Mouse (Mus musculus): ENCODE results near the gene Npas1. TPM values are rescaled to one million over a fixed set of nuclear protein-coding genes. Genes with fewer than 3 reads are reported as not detected.
A peak's percentile ranks its signal among the peaks of the same experiment; 100 is the strongest.

Gene Npas1
- polyA plus RNA-seq (2016; fragmentation: Nextera tagmentation; extraction: Ambion mirVana), result 0.71 and 1.2 TPM in 2 replicates

DNA sequence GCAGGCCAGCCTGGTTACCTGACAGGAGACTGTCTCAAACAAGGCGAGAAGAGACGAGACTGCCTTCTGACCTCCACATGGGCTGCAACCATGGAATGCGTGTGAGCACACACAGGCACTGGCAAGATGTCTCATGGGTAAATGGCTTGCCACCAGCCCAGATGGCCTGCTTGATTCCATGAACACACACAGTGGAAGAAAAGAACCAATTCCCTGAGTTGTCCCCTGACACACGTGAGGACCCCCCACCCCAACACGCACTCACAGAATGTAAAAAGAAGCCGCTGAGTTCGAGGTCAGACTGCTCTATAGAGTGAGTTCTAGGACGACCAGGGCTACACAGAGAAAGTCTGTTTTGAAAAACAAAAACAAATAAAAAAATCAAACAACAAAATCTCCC is at the start of gene Npas1:
Gene Npas1, minus strand, starts transcription at position 101 of the 400 bp plus-strand sequence.
- Histone ChIP-seq H3K4me1 (peaks cover 23% of the 10 kb centered on the region), H3K27me3 (ENCODE audit: poor library complexity, severe bottlenecking) (peaks cover 69% of the 10 kb centered on the region), H3K36me3 (replicated peaks) (no peaks in the 10 kb centered on the region), H3K27ac (no peak within 1 kb of the TSS), H3K9me3 (no peaks in the 10 kb centered on the region), H3K4me3 (peak within 1 kb of the TSS; percentile 48)
- DNase-seq (ENCODE audit: extremely low spot score, low spot score), result no peak
- 92% methylated on average over 8 of the region's 8 CpGs for WGBS

DNA sequence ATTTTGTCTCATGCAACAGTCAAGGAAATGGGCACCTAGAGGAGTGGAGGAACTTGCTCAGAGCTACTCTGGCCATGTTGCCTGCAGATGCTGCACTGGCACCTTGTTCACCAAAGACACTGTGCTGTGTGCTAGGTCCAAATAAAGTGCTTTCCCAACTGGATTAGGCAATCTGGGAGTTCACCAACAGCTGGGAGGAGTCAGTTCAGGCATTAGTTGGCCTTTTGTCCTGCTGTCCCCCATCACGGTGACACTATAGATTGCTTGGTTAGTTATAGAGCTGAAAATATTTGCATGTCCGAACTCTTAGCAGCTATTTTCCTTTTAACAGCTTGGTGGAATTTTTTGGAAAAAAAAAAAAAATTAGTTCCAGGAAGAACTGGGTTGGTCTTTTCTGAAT is 48.5 kb upstream of the Npas1 start:
- Histone ChIP-seq H3K9me3 (no peaks in the 10 kb centered on the region), H3K27ac (no peak overlapping the region), H3K4me1 (no peaks in the 10 kb centered on the region), H3K4me3 (no peak overlapping the region), H3K36me3 (replicated peaks) (peaks cover 64% of the 10 kb centered on the region), H3K27me3 (ENCODE audit: poor library complexity, severe bottlenecking) (no peaks in the 10 kb centered on the region)
- WGBS, result 91% methylated on average over 2 of the region's 2 CpGs
- DNase-seq (ENCODE audit: extremely low spot score, low spot score), result no peak

DNA sequence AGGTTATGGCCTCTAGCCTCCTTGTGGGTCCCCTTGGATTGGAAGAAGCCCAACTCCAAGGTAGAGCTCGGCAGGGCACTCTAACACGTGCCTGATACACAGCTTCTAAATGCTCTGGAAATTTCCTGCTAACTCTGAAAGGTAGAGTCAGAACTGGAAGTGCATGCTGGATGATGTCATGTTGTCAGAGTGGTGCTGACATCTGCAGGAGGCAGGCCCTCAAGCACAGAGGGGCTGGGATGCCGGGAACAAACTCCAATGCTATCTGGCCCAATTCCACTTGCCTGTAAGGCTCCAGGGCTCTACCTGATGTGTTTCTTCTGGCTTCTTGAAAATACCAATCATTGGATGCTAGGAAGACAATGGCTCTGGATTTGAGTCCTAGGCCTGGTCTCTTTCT is 47.9 kb upstream of the Npas1 start:
- Histone ChIP-seq H3K27ac (no peak overlapping the region), H3K27me3 (ENCODE audit: poor library complexity, severe bottlenecking) (no peaks in the 10 kb centered on the region), H3K9me3 (no peaks in the 10 kb centered on the region), H3K36me3 (replicated peaks) (peaks cover 65% of the 10 kb centered on the region), H3K4me1 (no peaks in the 10 kb centered on the region), H3K4me3 (no peak overlapping the region)
- WGBS, result 87% methylated on average over 3 of the region's 3 CpGs
- no peak for DNase-seq (ENCODE audit: extremely low spot score, low spot score)

DNA sequence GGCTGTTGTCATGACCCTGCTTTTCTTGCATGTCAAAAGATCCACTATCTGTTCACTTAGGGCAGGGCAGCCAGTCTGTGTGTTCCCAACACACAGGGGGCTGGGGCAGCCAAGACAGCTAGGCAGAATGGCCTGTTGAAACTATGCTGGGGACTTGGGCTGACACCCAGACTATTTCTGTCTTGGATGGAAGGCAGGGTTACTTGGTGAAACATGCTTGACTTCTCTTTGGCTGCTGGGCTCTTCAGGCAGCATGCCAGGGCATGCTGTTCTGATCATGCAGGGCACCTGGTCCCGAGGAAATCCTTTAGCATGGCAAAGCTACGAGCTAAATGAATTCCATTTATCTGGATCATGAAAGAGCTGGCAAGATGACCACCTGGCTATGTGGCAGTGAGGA is 46.8 kb upstream of the Npas1 start:
- Histone ChIP-seq H3K27ac (no peak overlapping the region), H3K9me3 (no peaks in the 10 kb centered on the region), H3K4me1 (no peaks in the 10 kb centered on the region), H3K36me3 (replicated peaks) (peaks cover 62% of the 10 kb centered on the region), H3K27me3 (ENCODE audit: poor library complexity, severe bottlenecking) (no peaks in the 10 kb centered on the region), H3K4me3 (no peak overlapping the region)
- DNase-seq (ENCODE audit: extremely low spot score, low spot score), result no peak
- WGBS, result 92% methylated on average over 2 of the region's 2 CpGs

DNA sequence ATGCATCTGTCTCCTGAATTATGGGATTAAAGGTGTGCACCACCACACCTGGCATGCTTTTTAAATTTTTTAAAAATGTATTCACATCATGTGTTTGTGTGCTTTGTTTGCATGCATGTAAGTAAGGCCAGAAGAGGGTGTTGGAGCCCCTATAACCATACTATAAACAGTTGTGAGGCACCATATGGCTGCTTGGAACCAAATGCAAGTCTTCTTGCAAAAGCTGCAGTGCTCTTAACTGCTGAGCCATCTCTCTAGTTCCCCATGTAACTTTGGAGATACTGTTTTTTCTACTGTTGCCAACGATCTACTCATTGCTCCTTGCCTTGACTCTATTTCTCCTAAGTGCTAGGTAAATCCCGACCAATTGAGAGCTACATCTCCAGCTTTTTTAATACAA is 41.8 kb upstream of the Npas1 start:
- no peak overlapping the region for H3K27ac ChIP-seq
- no peak overlapping the region for H3K4me3 ChIP-seq
- no peaks in the 10 kb centered on the region for H3K4me1 ChIP-seq
- WGBS, result 92% methylated on average over 2 of the region's 2 CpGs
- peaks cover 68% of the 10 kb centered on the region for H3K36me3 ChIP-seq (replicated peaks)
- no peaks in the 10 kb centered on the region for H3K27me3 ChIP-seq (ENCODE audit: poor library complexity, severe bottlenecking)
- DNase-seq (ENCODE audit: extremely low spot score, low spot score), result no peak
- no peaks in the 10 kb centered on the region for H3K9me3 ChIP-seq

DNA sequence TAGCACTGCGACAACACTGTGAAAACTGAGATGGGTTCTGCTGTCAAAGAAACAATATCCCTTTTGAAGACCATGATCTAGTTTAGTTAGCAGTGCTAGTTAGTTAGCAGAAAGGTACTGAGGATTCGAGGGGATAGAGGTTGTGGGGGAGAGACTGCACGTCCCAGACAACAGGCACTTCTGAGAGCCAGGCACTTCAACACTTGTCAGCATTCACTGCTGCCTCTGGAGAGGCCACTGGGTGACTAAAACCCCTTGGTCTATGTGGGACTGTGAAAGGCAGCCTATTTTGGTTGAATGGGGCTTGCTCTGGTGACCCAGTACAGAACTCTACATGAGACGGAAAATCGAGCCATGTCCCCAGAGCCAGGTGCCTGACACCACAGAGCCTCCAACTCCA is 39.7 kb upstream of the Npas1 start:
- H3K9me3 ChIP-seq, result no peaks in the 10 kb centered on the region
- no peak overlapping the region for H3K4me3 ChIP-seq
- no peak overlapping the region for H3K27ac ChIP-seq
- no peak for DNase-seq (ENCODE audit: extremely low spot score, low spot score)
- H3K4me1 ChIP-seq, result no peaks in the 10 kb centered on the region
- 94% methylated on average over 5 of the region's 5 CpGs for WGBS
- H3K36me3 ChIP-seq (replicated peaks), result peaks cover 75% of the 10 kb centered on the region
- no peaks in the 10 kb centered on the region for H3K27me3 ChIP-seq (ENCODE audit: poor library complexity, severe bottlenecking)

DNA sequence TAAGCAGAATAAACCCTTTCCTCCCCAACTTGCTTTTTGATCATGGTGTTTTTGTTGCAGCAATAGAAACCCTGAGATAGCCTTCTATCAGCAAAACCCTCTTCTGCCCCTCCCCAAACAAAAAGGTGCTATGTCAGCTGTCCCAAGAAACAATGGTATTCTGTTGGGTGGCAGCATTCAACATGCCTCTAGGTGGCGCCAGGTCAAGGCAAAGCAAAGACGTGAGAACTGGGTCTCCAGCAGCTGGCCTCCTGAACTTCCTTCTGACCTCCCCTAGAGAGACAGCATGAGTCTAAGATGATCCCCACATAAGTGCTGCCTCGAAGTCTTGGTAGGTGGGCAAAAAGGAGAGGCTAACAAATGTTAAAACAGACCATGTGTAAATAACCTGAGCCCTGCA is 29.8 kb upstream of the Npas1 start:
- peaks cover 97% of the 10 kb centered on the region for H3K36me3 ChIP-seq (replicated peaks)
- 26% methylated on average over 3 of the region's 3 CpGs for WGBS

DNA sequence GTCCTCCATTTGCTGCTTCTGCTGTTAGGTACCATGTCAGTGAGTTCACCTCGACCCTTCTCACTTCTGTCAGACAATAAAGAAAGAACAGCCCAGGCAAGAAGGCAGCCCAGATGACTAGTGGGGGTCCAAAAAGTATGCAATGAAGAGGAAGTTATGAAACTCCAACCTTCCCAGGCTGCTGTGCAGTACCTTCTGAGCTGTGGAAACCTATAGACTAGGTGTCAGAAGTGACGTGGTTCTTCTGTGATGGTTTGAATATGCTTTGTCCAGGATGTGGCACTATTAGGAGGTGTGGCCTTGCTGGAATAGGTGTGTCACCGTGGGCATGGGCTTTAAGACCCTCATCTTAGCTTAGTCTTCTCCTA is 27.7 kb upstream of the Npas1 start:
- no peak for DNase-seq (ENCODE audit: extremely low spot score, low spot score)
- Histone ChIP-seq H3K27ac (no peak overlapping the region), H3K4me1 (no peaks in the 10 kb centered on the region), H3K27me3 (ENCODE audit: poor library complexity, severe bottlenecking) (no peaks in the 10 kb centered on the region), H3K9me3 (no peaks in the 10 kb centered on the region), H3K36me3 (replicated peaks) (peaks cover 96% of the 10 kb centered on the region), H3K4me3 (no peak overlapping the region)
- 91% methylated on average over 3 of the region's 3 CpGs for WGBS

More for the DNA sequence above, 29.8 kb upstream of the Npas1 start:
- H3K9me3 ChIP-seq, result no peaks in the 10 kb centered on the region
- H3K4me1 ChIP-seq, result no peaks in the 10 kb centered on the region
- no peak overlapping the region for H3K4me3 ChIP-seq
- H3K27me3 ChIP-seq (ENCODE audit: poor library complexity, severe bottlenecking), result no peaks in the 10 kb centered on the region
- H3K27ac ChIP-seq, result no peak overlapping the region
- DNase-seq (ENCODE audit: extremely low spot score, low spot score), result peak; percentile 39

DNA sequence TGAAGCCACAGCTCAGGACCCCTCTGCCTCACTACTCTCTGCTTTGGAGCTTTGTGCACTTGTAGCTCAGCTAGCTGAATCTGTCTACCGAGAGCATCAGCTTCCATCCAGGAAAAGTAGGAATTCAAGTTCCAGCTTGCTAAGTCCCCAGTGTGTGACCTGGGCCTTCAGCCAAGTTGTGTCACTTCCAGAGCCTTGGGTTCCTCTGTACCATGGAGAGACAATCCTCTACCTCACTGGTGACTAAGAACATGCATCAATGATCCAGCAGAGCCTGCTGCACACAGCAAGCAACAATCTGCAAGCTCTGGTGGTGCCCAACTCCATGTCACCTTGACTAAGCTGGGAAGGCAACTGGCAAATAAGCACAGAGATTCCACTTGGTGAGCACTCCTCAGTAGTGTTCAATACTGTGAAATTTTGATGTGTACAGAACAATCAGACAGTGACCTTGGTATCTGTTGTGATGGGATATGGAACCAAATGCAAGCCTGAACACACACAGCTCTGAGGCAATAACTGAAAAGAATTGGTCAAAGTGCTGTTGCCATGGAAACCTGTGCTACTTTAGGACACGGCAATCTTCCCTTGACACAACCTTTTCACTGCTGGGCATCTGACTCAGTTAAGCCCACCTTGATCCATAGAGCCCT is 27.2 kb upstream of the Npas1 start:
- 88% methylated on average over 2 of the region's 2 CpGs for WGBS

DNA sequence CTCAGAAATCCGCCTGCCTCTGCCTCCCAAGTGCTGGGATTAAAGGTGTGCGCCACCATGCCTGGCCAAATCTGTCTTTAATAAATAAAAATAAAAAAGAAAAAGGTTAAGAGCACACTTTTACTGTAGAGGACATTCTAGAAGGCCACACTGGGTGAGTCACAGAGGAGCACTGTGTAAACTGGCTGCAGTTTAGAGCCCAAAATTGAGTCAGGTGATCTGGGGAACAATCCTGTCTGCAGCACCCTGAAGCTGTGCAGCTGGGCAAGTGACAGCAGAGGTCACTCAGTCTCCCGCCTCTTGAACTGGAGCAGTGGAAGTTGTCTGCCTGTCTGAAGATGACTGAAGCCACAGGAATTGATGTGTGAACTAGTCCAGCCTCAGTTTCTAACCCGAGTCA is 24.0 kb upstream of the Npas1 start:
- Histone ChIP-seq H3K9me3 (no peaks in the 10 kb centered on the region), H3K27me3 (ENCODE audit: poor library complexity, severe bottlenecking) (no peaks in the 10 kb centered on the region), H3K27ac (no peak overlapping the region), H3K36me3 (replicated peaks) (peaks cover 94% of the 10 kb centered on the region), H3K4me1 (no peaks in the 10 kb centered on the region), H3K4me3 (no peak overlapping the region)
- no peak for DNase-seq (ENCODE audit: extremely low spot score, low spot score)
- 91% methylated on average over 4 of the region's 4 CpGs for WGBS

More for the DNA sequence above, 27.2 kb upstream of the Npas1 start:
- Histone ChIP-seq H3K27me3 (ENCODE audit: poor library complexity, severe bottlenecking) (no peaks in the 10 kb centered on the region), H3K36me3 (replicated peaks) (peaks cover 95% of the 10 kb centered on the region), H3K9me3 (no peaks in the 10 kb centered on the region), H3K4me1 (no peaks in the 10 kb centered on the region), H3K4me3 (no peak overlapping the region), H3K27ac (no peak overlapping the region)
- no peak for DNase-seq (ENCODE audit: extremely low spot score, low spot score)

DNA sequence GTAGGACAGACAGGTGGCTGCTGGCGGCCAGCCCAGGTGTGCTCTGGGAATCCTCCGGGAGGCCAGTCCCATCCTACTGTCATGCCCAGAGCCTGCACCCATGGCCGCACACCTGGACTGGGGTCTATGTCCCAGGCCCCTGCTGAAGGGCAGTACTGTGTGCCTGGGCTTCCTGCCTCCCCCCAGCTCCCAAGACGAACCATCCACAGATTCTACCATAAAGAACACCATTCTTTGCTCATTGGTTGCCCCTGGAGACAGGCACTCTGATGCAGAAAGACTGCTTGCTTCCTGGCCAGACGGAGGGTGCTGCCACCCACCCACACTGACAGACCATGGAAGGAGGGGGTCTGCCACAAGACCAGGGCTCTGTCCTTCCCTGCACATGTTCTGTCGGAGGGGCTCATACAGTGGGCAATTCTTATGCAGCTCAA is 22.2 kb upstream of the Npas1 start:
- no peak overlapping the region for H3K4me3 ChIP-seq
- WGBS, result 93% methylated on average over 6 of the region's 6 CpGs
- peaks cover 91% of the 10 kb centered on the region for H3K36me3 ChIP-seq (replicated peaks)

DNA sequence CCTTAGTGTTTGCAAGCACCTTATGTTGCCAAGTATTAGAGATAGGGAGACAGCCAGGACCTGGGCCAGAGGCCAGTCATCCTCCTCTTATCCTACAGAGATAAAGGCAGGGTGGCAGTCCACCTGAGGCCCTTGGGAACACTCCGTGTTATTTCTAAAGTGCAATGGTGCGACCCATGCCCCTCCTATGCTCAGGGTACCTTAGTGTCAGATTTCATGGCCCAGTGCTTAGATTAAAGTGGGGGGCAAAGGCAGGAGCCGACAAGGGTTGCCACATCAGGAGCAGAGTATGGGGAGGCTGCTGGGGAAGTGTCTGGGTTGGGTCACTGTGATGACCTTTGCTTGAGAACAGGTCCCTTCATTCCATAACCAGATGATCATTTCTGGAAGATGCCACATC is 18.7 kb upstream of the Npas1 start:
- Histone ChIP-seq H3K27ac (no peak overlapping the region), H3K4me1 (no peaks in the 10 kb centered on the region), H3K9me3 (no peaks in the 10 kb centered on the region), H3K27me3 (ENCODE audit: poor library complexity, severe bottlenecking) (no peaks in the 10 kb centered on the region), H3K36me3 (replicated peaks) (peaks cover 57% of the 10 kb centered on the region), H3K4me3 (no peak overlapping the region)
- DNase-seq (ENCODE audit: extremely low spot score, low spot score), result no peak
- WGBS, result 91% methylated on average over 3 of the region's 3 CpGs

More for the DNA sequence above, 22.2 kb upstream of the Npas1 start:
- Histone ChIP-seq H3K9me3 (no peaks in the 10 kb centered on the region), H3K27ac (no peak overlapping the region), H3K27me3 (ENCODE audit: poor library complexity, severe bottlenecking) (no peaks in the 10 kb centered on the region), H3K4me1 (no peaks in the 10 kb centered on the region)
- DNase-seq (ENCODE audit: extremely low spot score, low spot score), result no peak

DNA sequence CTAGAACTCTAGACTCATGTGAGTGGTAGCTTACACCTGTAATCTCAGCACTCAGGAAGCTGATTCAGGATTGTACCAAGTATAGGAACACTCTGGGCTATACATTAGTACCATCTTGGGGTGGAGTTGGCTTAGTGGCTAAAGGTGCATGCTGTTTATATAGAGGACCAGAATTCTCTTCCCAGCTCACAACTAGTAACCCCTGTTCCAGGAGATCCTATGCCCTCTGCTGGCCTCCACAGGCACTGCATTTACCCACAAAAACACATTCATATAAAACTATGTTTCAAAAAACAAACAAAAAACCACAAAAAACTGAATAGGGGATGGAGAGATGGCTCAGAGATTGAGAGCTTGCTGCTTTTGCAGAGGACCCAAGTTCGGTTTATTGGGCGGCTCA is 15.8 kb upstream of the Npas1 start:
- DNase-seq (ENCODE audit: extremely low spot score, low spot score), result peak; percentile 41
- H3K4me3 ChIP-seq, result no peak overlapping the region
- no peaks in the 10 kb centered on the region for H3K27me3 ChIP-seq (ENCODE audit: poor library complexity, severe bottlenecking)
- WGBS, result 35% methylated on average over 2 of the region's 2 CpGs
- H3K36me3 ChIP-seq (replicated peaks), result peaks cover 34% of the 10 kb centered on the region
- H3K27ac ChIP-seq, result no peak overlapping the region
- no peaks in the 10 kb centered on the region for H3K9me3 ChIP-seq
- no peaks in the 10 kb centered on the region for H3K4me1 ChIP-seq

DNA sequence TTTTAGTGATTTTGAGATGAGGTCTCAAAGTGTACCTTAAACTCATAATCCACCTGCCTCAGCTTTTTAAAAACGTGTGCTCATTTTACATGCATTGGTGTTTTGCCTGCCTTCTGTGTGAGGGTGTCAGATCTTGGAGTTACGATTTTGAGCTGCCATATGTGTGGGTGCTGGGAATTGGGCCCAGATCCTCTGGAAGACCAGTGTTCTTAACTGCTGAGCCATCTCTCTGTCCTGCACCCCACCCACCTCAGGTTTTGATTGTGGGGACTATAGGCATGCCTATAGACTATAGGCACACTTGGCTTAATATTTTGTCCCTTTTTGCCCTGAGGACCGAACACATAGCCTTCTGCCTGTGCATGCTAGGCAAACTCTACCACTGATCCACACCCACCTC is 14.7 kb upstream of the Npas1 start:
- Histone ChIP-seq H3K4me3 (no peak overlapping the region), H3K4me1 (no peaks in the 10 kb centered on the region), H3K9me3 (no peaks in the 10 kb centered on the region), H3K27ac (no peak overlapping the region), H3K27me3 (ENCODE audit: poor library complexity, severe bottlenecking) (no peaks in the 10 kb centered on the region), H3K36me3 (replicated peaks) (peaks cover 23% of the 10 kb centered on the region)
- 59% methylated on average over 3 of the region's 3 CpGs for WGBS
- DNase-seq (ENCODE audit: extremely low spot score, low spot score), result no peak
